Mouse (Mus musculus) cerebellum, adult 2 months (tissue): ENCODE measurements at regions not wholly inside any gene's neighbourhood (a gene's known extent, or its start where the extent isn't known, plus 50 kb on each side); places are given as distances from the start of the nearest gene placed in this dataset.

Experiments used
- CTCF ChIP-seq: fragments of 200-500 bp; IDR thresholded peaks from 2 replicates; pipeline ENCODE4 v1.5.1; 2011; ENCODE audit warnings: low read depth, mild to moderate bottlenecking, control low read depth, low read length, moderate library complexity, borderline replicate concordance; ENCODE audit not compliant: insufficient read depth
- POLR2A ChIP-seq: fragments of 200-500 bp; IDR thresholded peaks from 2 replicates; pipeline ENCODE4 v1.6.1; 2011; ENCODE audit warnings: low read length, control low read depth, borderline replicate concordance; ENCODE audit not compliant: insufficient read depth

DNA sequence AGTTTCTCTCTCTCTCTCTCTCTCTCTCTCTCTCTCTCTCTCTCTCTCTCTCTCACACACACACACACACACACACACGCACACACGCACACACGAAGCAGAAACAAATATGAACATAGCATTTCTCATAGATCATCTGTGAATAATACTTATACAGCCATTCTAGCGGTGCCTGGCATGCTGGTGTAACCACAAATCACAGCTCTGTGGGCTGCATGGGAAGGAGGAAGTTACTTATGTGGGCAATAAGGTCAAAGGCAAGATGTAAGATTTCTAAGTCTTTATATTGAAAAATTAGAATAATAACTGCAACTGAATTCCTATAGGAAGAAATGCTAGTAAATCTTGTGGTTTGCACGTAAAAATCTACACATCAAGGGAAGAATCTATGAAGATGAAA is 228.7 kb downstream of the Ccdc91 start:
- TF ChIP-seq POLR2A = no peak
- TF ChIP-seq CTCF = no peak
